Mouse (Mus musculus) stomach, postnatal 0 days (tissue): Measurements from ENCODE around the gene Fez1.

Experiments
- CTCF ChIP-seq: IDR thresholded peaks from 2 replicates; pipeline ENCODE4 v1.5.1; 2016; ENCODE audit warnings: antibody characterized with exemption, low read depth, mild to moderate bottlenecking, moderate library complexity
- EP300 ChIP-seq: optimal IDR thresholded peaks from 2 replicates; pipeline ENCODE3; 2016; ENCODE audit warnings: antibody characterized with exemption

DNA sequence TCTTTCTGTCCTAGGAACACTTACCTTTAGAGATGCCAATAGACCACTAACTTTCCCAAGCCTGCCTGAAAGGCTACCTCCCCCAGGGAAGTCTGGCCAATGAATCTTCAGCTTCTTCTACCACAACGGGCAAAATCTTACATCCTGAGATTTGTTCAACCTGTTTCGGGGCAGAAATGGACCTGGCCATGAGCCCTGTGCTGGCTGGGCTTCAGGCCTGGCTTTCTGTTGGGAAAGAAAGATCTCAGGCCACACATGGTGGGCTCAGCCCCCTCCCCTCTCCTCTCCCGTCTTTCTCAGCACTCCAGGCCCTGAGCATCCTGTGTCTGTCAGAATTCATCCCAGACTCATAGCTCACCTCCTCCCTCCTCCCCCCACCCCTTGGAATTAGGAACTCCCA is 96.9 kb downstream of the Fez1 start:
- no peak for TF ChIP-seq EP300
- no peak for TF ChIP-seq CTCF
